Mouse (Mus musculus) splenic B cell, adult 2 months (primary cell): ENCODE measurements around the gene Cxadr.
"Not testable (repeated sequence)": the region's sequence is repeated elsewhere in the genome, so short reads cannot be mapped to it uniquely, and the experiment has no call there.

ENCODE experiments used
- DNase-seq: peaks from one replicate; pipeline ENCODE4 v3.0.0-alpha.2; 2011; ENCODE audit warnings: low read depth, low spot score
- H3K27me3 ChIP-seq: 2 replicates; pipeline ENCODE4 v1.6.1; 2012; ENCODE audit warnings: mild to moderate bottlenecking, low read length, moderate library complexity, mixed read lengths; ENCODE audit not compliant: control insufficient read depth, poor library complexity, insufficient read depth, severe bottlenecking
- H3K36me3 ChIP-seq: 2 replicates; pipeline ENCODE4 v1.6.1; 2012; ENCODE audit warnings: mild to moderate bottlenecking, low read length, moderate library complexity, mixed read lengths; ENCODE audit not compliant: control insufficient read depth, poor library complexity, insufficient read depth, severe bottlenecking

Gene Cxadr

GRCm38 (mm10) chr16:78321559-78321958, 20.3 kb downstream of the Cxadr start:
- H3K27me3 ChIP-seq: no peaks in the 10 kb centered on the region
- DNase-seq: no peak
- no peaks in the 10 kb centered on the region for H3K36me3 ChIP-seq

GRCm38 (mm10) chr16:78322140-78322539, 20.9 kb downstream of the Cxadr start:
- Histone ChIP-seq H3K36me3 (no peaks in the 10 kb centered on the region), H3K27me3 (no peaks in the 10 kb centered on the region)
- no peak for DNase-seq

- no peaks in the 10 kb centered on the region for H3K27me3 ChIP-seq
- no peak for DNase-seq
Measured at GRCm38 (mm10) chr16:78325972-78326848, 24.9 kb downstream of the Cxadr start.

GRCm38 (mm10) chr16:78327562-78327961, 26.3 kb downstream of the Cxadr start:
- DNase-seq: no peak
- Histone ChIP-seq H3K27me3 (no peaks in the 10 kb centered on the region), H3K36me3 (no peaks in the 10 kb centered on the region)

More at GRCm38 (mm10) chr16:78325972-78326848, 24.9 kb downstream of the Cxadr start:
- no peaks in the 10 kb centered on the region for H3K36me3 ChIP-seq

DNA sequence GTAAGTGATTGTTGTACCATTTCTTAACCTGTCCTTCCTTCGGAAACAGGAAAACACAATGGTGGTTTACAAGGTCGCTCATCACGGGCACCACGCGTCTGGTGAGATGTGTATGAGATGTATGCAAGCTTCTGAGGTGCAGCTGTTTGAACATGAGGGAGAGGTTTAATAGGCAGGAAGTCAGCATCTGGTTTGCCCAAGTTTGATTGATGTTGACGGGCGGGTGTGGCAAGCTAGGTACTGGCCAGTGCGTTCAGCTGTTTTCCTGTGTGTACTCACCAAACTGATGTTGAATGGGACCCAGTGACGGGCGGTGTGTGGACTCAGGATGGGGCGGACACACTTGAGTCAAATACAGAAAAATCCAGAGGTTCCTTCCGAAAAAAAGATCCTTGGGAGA, 26.7 kb downstream of the Cxadr start:
- DNase-seq: no peak
- Histone ChIP-seq H3K27me3 (no peaks in the 10 kb centered on the region), H3K36me3 (no peaks in the 10 kb centered on the region)

DNA sequence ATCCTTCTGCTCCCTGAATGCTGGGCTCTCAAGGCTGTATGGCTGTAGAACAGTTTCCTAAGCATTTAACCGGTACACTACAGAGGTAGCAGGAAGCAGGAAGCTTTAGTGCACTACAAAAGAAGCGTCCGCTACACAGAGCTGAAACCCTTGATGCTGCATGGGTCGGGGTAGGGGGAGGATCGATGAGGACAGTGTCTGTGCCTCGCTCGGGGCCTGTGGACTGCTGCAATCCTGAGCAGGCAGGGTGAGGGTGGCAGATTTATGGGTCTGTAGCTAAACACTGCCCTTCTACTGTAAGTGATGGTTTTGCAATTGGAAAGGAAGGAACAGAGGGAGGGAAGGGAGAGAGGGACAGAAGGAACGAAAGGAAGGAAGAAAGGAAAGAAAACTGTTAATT, 35.9 kb downstream of the Cxadr start:
- no peak for DNase-seq
- Histone ChIP-seq H3K27me3 (no peaks in the 10 kb centered on the region), H3K36me3 (no peaks in the 10 kb centered on the region)

DNA sequence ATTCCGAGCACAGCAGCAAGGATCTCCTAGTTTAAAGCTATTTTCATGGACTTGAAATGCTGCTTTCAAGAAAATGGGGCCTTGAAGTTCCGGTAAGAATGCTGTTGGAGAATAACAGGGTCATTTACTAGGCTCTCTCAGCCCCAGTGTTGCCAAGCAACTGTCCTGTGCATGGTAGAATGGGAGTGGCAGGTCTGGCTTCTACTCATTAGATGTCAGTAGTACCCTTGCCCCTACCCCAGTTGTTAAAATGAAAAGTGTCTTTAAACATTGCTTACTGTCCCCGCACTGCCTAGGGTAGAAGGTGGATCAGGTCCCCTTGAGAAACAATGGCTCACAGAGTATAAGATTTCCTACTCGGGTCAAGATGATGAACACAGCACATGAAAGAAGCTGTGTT, 40.1 kb downstream of the Cxadr start:
- no peaks in the 10 kb centered on the region for H3K36me3 ChIP-seq
- DNase-seq: no peak

DNA sequence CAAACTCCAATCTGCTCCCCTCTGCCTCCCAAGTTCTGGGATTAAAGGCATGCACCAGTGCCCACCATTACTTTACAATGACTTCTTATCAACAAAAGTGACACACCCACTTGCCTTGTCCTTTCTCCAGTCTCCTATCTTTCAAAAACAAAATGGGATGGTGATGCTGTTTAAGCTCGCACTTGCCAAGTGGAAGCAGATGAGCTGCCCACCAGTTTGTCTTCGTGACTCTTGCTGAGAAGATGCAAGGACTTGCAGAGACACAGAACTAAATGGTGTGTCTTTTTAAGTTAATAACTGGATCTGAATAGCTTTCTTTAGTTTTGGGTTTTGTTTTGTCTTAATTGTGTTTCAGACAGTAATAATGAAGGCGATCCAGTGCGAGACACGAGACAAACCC, 41.5 kb downstream of the Cxadr start:
- Histone ChIP-seq H3K27me3 (no peaks in the 10 kb centered on the region), H3K36me3 (no peaks in the 10 kb centered on the region)
- DNase-seq: no peak

More for the DNA sequence above, 40.1 kb downstream of the Cxadr start:
- H3K27me3 ChIP-seq: no peaks in the 10 kb centered on the region

DNA sequence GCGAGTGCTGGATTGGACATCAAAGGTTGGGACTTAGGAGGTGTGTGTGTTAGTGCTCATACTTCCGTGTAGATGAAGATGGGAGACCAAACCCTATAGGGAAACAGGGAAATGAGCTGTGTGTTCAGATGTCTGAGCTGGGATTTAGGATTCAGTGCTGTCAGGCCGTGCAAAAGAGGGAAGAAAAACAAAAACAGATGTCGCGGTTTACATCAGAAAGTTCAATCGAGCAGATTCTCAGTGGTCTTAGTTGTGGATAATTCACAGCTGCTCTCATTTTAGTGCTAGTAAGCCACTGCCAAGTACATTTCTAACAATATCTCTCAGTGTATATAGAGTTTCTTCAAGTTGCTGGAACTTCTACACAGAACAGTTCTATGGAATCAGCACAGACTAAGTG, 42.5 kb downstream of the Cxadr start:
- Histone ChIP-seq H3K27me3 (no peaks in the 10 kb centered on the region), H3K36me3 (no peaks in the 10 kb centered on the region)
- DNase-seq: no peak

GRCm38 (mm10) chr16:78346662-78347327, 45.5 kb downstream of the Cxadr start:
- H3K36me3 ChIP-seq: no peaks in the 10 kb centered on the region
- no peaks in the 10 kb centered on the region for H3K27me3 ChIP-seq
- peak; percentile 3 for DNase-seq

DNA sequence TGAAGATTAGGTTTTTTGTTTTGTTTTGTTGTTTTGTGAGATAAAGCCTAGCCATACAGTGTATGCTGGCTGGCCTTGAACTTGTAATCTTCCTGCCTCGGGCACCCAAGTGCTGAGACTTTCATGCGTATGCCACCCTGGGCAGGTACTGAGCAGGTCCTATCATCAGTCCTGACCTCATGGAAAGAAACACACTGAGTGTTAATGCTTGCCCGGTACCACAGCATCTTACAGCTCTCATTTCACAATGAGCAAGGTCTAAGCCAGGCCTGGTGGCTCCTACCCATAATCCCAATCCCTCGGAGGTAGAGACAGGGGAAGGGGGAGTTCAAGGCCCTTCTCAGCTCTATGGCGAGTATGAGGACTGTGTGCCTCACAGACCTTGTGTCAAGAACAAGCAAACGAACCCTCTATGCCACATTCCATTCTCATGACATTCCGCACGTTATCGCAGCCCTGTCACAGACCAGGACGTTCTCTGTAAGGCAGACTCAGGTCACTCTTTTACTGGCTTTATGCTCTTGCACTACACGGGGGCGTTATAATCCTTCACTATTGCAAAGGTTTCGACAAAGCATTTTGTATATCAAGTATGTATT, 46.1 kb downstream of the Cxadr start:
- Histone ChIP-seq H3K36me3 (no peaks in the 10 kb centered on the region), H3K27me3 (no peaks in the 10 kb centered on the region)
- no peak for DNase-seq

DNA sequence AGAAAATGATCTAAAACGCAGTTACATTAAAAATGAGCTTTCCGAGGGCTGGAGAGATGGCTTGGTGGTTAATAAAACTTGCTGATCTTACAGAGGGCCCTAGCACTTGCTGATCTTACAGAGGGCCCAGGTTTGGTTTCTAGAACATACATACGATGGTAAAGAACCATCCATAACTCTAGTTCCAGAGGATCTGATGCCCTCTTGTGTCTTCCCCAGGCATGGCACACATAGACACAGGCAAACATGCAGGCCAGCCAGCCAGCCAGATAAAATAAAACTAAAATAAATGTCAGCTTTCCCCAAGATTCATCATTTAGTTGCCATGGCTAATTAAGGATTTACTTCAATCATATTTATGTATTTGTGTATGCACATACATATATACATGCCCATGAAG, 56.5 kb downstream of the Cxadr start:
- no peaks in the 10 kb centered on the region for H3K27me3 ChIP-seq
- H3K36me3 ChIP-seq: peaks cover 2% of the 10 kb centered on the region; the same call in 1 of the 2 replicates
- peak; percentile 27 for DNase-seq

DNA sequence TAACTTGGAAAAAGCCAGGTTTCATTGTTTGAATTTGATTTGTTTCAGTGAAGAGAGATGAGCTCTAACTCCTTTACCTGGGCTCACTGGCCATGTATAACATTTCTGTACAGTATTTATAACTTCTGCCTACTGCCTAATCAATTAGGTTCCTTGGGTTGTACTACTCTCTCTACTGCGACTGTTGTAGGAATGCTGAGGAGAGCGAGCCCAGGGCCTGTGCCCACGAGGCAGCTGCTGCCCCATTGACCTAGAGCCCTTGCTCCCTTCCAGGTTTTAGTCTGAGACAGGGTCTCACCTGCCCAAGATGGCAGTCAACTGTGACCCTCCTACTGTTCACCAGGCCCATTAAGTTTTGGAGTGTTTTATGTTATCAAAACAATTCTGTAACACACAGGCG, 60.2 kb downstream of the Cxadr start:
- Histone ChIP-seq H3K27me3 (no peaks in the 10 kb centered on the region), H3K36me3 (peaks cover 2% of the 10 kb centered on the region; the same call in 1 of the 2 replicates)
- DNase-seq: no peak

DNA sequence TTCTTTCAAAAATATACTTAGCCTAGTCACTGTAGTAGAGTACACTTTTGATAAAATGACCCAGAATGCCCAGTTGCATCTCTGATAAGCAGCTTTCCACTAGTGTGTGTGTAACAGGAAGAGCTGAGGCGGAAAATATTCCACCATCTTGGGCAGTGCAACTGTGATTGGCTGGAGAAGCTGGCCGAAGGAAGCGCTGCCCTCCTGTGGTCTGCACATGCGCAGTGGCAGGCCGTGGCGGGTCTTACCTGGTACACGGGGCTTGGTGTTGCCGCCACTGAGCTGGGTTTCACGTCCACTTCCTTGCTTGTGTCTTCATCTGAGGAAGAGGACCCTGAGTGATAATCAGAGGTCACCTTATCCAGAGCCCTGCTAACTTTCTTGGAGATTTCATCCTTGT, 63.3 kb downstream of the Cxadr start:
- not testable (repeated sequence) for DNase-seq, H3K27me3 ChIP-seq, H3K36me3 ChIP-seq

DNA sequence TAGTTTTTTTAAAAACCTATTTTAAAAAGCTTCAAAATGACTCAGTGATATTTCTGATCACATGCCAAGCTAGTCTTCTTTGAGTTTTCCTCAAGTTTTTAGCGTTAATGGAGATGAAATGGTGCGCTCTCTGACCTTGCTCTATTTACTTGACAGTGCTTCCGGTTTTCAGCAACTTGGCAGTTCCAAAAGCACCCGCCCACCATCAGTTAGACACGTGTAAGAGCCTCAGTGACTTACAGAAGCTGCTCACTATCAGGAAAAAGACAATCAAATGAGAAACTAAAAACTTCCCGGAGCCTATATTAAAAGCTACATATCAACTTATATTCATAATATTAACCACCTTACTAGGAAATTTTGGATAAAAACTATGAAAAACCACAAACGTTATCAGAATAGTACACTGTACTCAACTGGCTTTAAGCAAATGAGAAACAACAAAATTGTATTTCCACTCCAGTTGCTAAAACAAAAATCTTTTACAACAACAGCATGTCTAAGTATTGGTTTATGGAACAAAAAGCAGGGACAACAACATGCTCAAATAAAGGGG, 70.3 kb downstream of the Cxadr start:
- Histone ChIP-seq H3K27me3 (no peaks in the 10 kb centered on the region), H3K36me3 (no peaks in the 10 kb centered on the region)
- no peak for DNase-seq
